Mouse (Mus musculus) retina, adult 2 months (tissue): Measurements from ENCODE around the gene Sez6l.

Experiments
- DNase-seq: peaks from one replicate; pipeline ENCODE4 v3.0.0-alpha.2; 2012; ENCODE audit warnings: low read depth, low spot score

Gene Sez6l

DNA sequence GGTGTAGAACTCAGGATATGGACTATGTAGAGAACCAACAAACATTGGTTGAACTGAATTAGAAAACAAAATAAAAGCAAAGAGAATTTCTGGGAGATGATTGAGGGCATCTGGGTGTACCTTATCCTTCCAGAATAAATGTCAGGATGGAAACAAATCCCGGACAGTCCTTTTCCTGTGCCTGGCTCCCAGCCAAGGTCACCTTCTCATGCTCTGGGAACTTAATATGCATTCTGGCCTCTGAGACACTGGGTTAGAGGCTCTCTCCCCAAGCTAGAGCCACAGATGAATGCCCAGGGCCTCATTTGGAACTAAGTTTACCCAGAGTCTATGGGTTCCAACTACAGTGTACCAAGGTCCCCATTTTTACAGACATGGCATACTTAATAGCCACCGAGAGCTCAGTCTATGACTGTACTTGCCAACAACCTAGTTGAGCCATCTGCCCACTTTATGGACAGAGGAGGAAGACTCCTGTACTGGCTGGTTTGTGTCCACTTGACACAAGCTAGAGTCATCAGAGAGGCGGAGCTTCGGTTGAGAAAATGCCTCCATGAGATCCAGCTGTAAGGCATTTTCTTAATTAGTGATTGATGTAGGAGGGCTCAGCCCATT, 7.3 kb upstream of the Sez6l start:
- no peak for DNase-seq

DNA sequence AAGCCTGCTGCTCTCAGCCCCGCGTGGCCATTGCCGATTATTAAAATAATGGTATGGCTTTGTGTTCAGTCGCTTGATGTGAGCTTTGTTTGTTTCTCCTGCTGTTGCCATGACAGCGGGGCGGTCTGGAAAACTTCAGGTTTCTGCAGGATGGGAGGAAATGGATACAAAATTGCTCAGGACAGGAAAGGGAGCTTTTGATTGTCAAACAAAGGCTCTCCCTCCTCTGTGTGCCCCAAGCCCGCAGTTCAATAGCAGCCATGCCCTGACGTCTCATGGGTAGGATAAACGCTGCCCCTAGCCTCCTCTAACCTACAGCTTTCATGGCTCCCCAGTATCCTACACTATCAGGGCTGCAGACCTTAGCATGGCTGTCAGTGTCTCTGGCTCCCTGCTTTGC, 6.3 kb upstream of the Sez6l start:
- DNase-seq: no peak

DNA sequence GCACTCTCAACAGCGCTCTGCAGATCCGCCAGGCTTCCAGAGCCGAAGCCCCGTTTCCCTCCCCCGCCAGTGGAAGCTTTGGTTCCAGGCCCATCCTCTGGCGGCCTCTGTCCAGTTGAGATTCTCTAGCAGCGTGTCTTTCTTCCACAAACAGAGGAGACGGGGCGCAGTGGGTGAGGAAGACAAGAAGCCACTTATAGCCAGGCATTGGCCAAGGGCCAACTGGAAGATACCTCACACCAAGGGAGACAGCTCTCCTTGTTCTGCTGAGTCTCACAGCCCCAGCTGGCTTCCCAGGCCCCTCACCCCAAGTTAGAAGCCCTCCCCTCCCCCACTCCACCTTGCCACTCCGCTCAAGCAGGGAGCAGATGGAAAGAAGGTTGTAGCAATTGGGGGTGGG, 765 bp upstream of the Sez6l start:
- DNase-seq: no peak

DNA sequence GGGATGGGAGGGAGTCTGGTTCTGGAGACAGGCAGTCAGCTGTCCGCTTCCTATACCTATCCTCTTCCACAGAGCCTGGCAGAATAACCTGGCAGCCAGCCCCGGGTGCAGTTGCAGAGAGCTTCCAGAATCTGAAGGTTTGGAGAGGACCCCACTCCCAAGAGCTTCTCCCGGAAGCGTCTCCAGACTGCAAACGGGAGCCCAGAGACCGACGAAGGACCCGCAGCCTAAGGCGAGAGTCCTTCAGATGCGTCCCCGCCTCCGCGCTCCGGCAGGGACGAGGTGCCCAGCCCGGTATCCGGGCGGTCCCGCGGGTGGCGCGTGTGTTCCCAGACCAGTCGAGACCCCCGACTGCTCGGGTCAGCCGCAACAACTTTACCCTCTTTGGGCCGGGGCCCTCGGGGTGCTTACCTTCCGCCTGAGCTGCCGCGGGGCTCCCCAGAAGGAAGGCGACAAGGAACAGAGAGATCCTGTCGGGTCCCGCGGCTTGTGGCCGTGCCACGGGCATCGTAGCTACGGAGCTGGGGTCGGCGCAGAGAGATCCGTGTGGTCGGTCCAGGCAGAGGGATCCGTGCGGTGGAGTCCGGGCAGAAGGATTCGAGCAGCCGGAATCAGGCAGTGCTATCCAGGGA, 508 bp downstream of the Sez6l start:
- no peak for DNase-seq

DNA sequence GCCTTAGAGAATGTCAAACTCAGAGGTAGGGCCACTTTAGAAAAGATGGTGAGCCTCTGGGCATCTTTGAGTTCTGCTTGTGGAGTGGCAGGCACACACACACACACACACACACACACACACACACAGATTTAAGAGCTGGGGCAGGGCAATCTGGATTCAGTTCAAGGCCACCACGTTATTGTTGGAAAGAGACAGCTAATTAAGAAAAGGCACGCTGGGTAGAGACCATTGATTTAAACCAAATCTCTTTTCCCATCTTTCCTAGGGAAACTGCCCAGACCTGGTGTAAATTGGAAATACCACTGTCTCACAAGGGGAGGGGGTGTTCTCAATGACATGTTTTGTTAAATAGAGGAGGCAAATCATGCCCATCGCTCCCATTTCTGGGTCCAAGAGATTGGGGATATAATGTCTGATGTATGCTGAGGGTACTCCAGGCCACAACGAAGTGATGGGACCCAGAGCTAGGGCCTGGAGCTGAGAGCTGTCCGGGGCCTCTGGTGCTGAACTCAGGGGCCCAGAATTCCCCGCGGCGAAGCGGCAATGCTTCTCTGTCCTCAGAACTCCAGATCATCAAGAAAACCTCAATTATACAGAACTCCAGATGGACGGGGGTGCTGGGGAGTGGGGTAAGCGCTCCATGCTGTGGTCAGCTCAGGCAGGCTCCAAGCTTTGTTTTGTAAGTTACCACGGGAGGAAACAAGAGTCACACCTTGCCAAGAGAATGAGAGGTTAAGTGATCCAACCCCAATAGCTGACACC, 1.7 kb downstream of the Sez6l start:
- DNase-seq: no peak

DNA sequence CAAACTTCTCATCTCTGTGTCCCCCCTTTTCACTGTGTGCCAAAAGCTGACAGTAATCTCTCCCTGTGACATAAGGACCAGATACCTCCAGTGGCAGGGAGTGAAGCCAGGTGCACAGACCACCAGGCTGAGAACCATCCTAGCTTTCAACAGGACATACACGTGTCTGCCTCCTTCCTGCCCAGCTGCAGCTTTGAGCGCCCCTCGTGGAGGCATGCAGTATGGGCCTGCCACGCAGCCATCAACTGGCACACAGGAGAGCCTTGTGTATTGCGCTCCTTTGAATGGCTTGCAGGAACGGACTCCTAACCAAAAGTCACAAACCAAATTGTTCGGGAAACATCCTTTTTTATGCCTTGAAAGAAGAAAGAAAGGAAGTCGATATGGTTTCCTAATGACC, 3.1 kb downstream of the Sez6l start:
- DNase-seq: peak; percentile 45

DNA sequence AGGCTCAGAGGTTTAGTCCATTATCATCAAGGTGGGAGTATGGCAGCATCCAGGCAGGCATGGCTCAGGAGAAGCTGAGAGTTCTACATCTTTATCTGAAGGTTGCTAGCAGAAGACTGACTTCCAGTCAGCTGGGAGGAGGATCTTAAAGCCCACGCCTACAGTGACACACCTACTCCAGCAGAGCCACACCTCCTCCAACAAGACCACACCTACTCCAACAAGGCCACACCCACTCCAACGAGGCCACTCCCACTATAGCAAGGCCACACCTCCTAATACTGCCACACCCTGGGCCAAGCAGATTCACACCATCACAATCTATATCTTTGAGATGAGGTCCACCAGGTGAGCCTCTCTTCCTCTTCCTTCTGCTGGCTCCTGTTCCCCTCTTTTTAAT, 4.8 kb downstream of the Sez6l start:
- DNase-seq: no peak

DNA sequence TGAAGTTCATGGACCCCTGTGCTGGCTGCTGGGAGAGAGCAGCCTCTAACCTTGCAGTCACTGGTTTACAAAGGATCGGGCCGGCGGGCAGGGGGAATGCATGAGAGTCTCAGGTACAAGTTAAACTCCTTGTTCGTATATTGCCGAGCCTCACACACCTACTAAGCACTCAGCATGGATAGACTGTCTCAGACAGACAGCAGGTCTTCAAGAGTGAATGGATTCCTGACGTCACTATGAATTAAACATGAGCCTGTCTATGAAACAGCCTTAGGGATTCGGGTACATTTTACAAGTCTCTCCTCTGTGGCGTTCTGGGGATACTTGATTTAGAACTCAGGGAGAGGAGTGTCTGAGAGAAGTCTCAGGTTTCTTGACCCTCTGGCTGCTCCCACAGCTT, 11.5 kb downstream of the Sez6l start:
- DNase-seq: no peak

DNA sequence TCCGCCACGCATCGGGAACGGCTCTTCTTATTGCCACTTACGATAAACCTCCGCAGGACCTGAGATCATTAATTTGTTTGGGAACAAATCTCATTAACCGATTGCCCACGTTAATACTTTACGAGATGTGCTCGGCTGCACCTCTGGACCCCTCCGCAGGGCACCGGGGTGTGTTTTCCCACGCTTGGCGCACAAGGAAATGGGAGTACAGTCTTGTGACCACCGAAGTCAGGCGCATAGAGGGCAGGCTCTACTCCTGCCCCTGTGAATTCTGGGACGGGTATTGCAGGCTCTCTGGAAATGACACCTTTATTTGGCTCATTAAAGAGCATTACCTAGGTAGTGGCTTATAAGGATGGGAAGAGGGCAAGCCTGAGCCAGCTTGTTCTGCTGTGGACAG, 11.9 kb downstream of the Sez6l start:
- no peak for DNase-seq

DNA sequence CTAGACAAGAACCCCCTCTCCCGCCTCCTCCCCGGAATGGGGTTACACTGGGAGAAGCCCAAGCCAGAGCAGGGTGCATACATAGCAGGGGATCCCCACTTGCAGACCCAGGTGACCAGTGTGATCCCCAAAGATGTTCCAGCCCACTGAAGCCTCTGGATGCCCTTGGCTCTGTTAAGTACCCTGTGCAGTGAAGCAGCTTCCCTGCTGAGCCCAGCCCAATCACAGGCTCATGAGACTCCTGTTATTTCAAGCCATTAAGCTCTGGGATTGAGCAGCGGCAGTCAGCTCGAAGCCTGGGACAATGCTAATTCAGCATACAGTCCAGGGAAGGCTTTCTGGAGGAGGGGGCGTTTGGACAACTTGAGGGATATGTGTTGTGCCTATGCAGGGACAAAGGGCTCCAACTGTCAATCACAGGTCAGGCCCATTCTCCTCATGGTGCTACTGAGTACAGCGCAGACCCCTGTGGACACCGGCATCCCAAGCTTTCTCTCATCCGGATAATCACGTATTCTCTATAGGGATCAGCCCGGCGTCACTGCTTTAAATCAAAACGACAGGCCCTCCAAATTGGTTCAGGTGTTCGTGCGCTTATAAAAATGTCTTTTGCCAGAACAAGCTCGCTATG, 16.0 kb downstream of the Sez6l start:
- DNase-seq: no peak

DNA sequence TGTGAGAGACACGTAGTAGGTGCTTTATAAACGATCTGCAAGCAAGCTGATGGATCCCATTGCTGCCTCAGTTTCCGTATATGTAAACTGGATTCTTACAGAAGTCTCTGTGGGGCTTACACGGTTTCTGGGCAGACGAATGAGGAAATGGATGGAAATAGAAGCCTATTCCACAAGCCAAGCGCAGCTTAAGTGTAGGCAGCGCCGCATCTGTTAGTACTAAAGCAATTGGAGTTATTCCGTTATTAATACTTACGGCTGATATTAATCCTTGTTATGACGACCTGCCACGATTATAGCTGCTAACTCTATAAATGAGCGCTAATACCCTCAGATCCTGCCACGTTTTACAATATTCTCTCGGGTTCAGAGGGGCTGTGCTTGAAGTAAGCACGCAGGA, 16.8 kb downstream of the Sez6l start:
- DNase-seq: no peak

DNA sequence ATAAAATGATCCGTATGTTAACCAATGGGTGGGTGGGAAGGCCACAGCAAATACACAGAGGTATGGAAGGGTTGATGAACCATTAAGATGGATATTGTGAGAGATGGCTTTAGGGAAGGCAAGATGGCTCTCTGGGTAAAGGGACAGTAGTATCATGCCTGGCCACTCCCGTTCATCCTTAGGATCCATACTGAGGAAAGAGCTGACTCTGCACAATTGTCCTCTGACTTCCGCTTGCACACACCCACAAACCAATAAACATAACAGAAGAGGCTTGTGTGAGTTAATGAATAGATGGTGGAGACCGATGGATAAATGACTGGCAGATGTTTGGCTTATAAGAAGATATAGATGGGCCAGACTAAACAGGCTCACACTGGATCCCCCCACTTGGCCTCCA, 19.6 kb downstream of the Sez6l start:
- no peak for DNase-seq

DNA sequence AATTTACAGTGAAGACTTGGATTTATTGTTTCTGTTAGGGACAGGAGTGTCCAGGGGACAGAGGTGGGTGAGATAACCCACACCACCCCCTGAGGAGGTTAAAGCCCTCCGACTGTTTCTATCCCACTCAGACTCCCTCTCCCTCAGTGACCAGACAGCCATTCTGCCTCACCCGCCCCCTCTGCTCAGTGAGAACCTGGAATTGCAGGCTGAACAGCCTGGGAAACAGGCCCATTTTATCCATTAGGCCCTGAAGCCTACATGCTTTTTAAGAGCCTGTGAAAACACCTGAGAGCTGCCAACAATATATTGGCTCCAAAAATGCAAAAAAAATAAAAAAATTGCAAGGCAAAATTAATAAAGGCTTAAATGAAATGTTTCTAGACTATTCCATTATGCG, 20.3 kb downstream of the Sez6l start:
- DNase-seq: no peak

DNA sequence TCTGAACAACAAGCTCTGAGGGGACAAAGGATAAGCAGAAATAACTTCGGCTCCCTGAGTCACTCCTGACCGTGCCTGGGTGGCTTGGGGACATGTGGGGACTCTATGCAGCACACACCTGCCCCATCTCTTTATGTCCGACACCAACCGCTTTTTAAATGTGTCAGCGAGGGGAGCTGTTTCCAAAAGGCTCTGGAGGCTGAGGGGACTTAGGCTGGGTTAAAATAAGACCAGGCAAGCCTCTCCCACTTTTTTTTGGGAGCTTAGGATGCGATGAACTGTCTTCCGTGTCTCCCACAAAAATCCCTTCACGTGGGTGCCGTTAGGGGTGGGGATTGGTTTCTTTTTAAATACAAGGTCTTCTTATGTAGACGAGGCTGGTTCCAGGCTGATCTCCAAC, 22.5 kb downstream of the Sez6l start:
- DNase-seq: no peak

DNA sequence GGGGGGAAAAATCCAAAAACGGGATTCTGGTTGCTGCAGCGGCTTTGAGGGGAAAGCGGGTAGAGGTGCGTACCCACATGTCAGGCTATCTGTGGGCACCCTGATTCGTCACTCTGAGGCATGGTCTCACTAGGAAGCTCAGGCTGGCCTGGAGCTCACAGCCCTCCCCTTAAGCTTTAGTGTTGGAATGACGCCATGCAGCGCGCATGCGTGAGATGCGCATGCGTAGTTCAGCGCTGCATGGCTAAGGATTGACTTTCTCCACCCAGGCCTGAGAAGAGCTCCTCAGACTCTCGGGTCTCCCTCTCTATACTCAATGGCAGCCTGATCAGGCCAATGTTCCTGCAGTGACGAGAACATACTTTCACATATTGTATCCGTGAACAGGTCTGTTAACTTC, 24.2 kb downstream of the Sez6l start:
- DNase-seq: no peak

DNA sequence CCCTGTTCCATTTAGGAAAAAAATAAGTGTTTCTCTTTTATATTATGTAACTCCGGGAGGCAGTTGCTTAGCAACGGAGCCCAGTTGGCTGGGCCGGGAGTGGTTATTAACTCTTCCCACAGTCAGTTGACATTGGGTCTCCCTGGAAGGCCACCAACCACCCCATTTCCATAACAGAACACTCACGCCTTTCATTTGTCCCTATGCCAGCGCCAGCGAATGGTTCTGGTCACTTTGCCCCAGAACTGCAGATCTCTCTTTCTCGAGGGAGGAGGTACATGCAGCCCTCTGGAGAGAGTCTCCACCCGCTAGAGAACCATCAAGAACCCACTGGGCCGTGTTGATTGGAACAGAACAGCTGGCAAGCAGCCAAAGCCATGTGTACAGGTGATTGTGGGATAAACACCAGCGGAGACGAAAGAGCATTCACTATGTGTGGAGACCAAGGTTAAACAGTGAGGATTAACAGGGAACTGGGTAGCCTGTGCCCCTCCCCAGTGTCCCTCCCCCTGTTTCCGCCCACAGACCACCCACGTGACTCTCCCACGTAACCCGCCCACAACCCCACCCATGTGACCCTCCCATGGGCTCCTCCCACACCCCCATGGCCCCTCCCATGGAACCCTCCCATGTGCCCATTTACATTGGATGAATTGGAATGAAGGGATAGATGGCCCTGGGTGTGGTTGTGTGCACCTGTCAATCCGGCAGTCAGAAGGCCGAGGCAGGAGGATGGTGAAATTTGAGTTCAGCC, 24.8 kb downstream of the Sez6l start:
- DNase-seq: no peak

DNA sequence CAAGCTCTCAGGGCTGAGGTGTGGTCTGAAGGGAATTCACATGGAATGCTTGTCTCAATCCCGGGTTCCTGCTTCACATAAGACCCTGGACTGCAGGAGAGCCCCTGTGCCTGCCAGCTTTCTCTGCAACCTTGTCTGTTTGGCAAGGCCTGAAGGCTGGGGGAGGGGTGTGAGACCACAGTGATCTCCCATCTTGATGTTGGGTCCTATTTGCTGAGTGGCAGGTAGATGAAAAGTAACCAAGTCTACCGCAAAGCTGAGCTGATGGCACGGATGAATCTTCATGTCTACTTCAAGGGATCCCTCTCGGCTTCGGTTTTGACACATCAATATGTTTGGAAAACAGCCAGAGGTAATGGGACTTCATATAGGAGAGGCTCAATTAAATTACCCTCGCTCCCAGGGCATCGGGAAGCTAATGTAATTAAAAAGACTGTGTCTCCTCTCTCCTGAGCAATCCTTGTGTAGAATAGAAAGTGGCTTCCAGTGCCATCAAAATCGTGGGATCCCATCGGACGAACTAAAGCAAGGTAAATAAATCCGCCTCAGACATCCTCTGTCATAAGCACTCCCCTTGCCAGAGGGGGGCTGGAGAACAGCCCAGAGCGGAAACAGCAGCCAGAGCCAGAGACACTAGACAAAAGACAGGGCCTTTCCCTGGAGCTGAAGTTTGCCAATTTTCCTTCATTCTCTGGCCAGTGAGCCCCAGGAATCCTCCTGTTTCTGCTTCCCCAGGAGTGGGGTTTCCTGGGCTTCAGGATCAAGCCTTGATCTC, 28.0 kb downstream of the Sez6l start:
- DNase-seq: no peak

DNA sequence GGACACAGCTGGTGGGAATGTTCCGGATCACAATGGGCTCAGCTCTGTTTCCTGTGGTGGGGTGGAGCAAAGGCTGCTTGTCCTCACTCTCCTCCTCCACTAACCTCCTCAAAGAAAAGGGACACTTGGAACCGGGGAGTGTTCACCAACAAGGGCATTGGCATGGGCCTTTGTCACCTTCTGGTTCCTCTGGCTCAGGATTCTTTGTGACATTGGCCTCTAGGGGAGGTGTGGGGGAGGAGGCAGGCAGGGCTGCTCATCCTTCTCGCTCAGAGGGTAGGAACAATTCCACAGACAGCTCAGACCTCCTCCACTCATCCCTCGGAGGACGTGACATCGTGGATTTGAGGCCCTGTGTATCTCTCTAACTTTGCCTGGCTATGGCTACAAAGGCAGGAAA, 30.2 kb downstream of the Sez6l start:
- DNase-seq: no peak

DNA sequence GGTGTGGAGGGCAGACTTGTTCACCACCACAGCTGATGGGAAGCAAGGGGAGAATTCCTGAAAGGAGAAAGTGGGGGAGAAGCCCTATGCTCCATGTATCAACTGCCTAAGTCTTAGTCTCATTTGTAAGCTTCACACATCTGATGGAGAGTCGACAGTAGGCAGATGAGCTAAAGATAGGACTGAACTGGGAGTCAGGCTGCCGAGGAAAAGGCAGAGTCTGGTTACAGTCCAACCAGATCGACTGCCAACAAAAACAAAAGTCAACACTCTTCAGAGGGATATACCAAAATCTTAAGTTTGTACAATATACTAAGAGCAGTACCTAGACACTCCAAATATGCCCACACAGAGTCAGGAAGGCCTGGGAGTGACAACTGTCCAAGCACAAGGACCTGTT, 38.7 kb downstream of the Sez6l start:
- DNase-seq: no peak

DNA sequence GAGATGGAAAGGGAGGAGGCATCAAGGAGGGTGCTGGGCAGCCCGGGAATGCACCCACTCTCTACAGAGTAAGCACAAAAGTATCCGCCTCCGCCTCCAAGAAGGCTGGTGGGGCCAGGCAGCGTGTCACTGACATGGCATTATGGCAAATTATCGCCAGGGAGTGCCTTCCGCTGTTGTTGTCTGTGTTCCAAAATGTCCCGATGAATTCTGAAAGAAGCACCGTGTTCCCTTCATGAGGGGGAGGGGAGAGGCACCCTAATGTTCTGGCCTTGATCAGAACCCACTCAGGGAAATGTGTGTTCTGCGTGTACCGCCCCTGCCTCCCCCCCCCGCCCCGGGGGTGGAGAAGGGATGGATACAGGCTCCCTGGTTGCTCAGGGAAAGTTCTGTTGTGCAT, 41.1 kb downstream of the Sez6l start:
- no peak for DNase-seq

DNA sequence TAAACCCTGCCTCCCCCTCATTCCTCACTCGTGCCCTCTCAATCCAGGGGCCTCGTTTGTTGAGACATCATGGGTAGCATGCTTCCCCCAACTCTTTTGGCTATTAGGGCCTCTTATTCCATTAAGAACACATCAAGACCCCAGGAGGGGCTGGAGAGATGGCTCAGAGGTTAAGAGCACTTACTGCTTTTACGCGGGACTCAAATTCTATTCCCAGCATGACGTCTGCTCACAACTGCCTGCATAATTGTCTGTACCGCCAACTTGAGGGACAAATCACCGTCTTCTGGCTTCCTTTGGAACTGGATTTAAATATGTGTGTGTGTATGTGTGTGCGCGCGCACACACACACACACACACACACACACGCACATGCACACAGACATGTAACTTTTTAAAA, 42.8 kb downstream of the Sez6l start:
- DNase-seq: no peak
